8 mouse cellular contexts compared by ENCODE assay signal in genomic region chr17:35240384-35241304, GRCm38 (mm10). TPM values are rescaled to one million over a fixed set of nuclear protein-coding genes. Genes with fewer than 3 reads are reported as not detected.
DNase-seq lines count a peak whose midpoint lies in the region; ATAC-seq and TF ChIP-seq lines count a peak whose summit lies in the region.

No protein-coding gene starts in this region.

- peaks cover 12 to 31% of the 10 kb centered on the region in 2 experiments for H3K36me3 ChIP-seq in MEL (ENCODE audit: control insufficient read depth in 1 of 2, insufficient read depth in 2 of 2, low read length in 2 of 2)
- peaks cover 25% of the 10 kb centered on the region for H3K36me3 ChIP-seq in heart, postnatal 0 days (replicated peaks; ENCODE audit: control insufficient read depth, insufficient read depth, low read length)
- peaks cover 20% of the 10 kb centered on the region for H3K36me3 ChIP-seq in liver, embryonic 11.5 days (ENCODE audit: control insufficient read depth, insufficient read depth, low read length)

- no peak for TF ChIP-seq POLR2A in MEL (IDR thresholded peaks at IDR 0.05; ENCODE audit: control insufficient read depth in 1 of 2, insufficient read depth in 1 of 2, low read depth in 1 of 2, low read length in 2 of 2, poor library complexity in 1 of 2)

- intact Hi-C loops in heart, postnatal 14 days (cut with DNase I), result loop anchor here (5.0 to 10.0 kb wide), 2 partner anchors 388 to 1126 kb away; partner anchors contain the start of genes H2-DMa, Nelfe and Skiv2l

- H3K27me3 ChIP-seq in MEL (ENCODE audit: control insufficient read depth in 1 of 2, insufficient read depth in 2 of 2, low read length in 2 of 2), result no peaks in the 10 kb centered on the region
- H3K27me3 ChIP-seq in heart, postnatal 0 days (ENCODE audit: control insufficient read depth, insufficient read depth, low read length), result no peaks in the 10 kb centered on the region
- H3K27me3 ChIP-seq in liver, embryonic 11.5 days (replicated peaks; ENCODE audit: control insufficient read depth, insufficient read depth, low read length), result no peaks in the 10 kb centered on the region

- 0 out of 2 replicates have a peak, but pooled peaks have one; percentile 0 for ATAC-seq in heart, postnatal 0 days (ENCODE audit: insufficient read depth, low read depth)
- ATAC-seq in liver, embryonic 11.5 days (replicated peaks; ENCODE audit: low FRiP score), result no peak
- ATAC-seq in megakaryocyte-erythroid progenitor cell, adult 5-6 weeks (replicated peaks; ENCODE audit: low FRiP score, low TSS enrichment, poor library complexity, severe bottlenecking), result no peak
- ATAC-seq in CD4-positive, CD25-positive, alpha-beta regulatory T cell, adult 4 months, result no peak

- WGBS in heart, postnatal 0 days, result 33% methylated on average over 12 of the region's 12 CpGs
- WGBS in liver, embryonic 11.5 days, result 34% methylated on average over 12 of the region's 12 CpGs

- H3K79me2 ChIP-seq in MEL (ENCODE audit: control insufficient read depth, insufficient read depth, low read length, poor library complexity), result peaks cover 41% of the 10 kb centered on the region

- peak overlapping the region; percentile 50 to 54 for H3K4me3 ChIP-seq in MEL (ENCODE audit: control insufficient read depth in 1 of 2, insufficient read depth in 1 of 2, low read depth in 2 of 2, low read length in 2 of 2)
- H3K4me3 ChIP-seq in heart, postnatal 0 days (ENCODE audit: low read depth, low read length), result peak overlapping the region; percentile 90
- peak overlapping the region; percentile 94 for H3K4me3 ChIP-seq in liver, embryonic 11.5 days (ENCODE audit: low read depth, low read length)

- no peaks in the 10 kb centered on the region for H3K9me3 ChIP-seq in MEL (replicated peaks; ENCODE audit: insufficient read depth, low read length)
- H3K9me3 ChIP-seq in heart, postnatal 0 days (replicated peaks; ENCODE audit: control insufficient read depth, low read length), result no peaks in the 10 kb centered on the region
- no peaks in the 10 kb centered on the region for H3K9me3 ChIP-seq in liver, embryonic 11.5 days (ENCODE audit: control insufficient read depth, low read length)

- TF ChIP-seq RAD21 in MEL (IDR thresholded peaks at IDR 0.05; ENCODE audit: low read depth, low read length), result no peak

- H3K4me2 ChIP-seq in heart, postnatal 0 days (ENCODE audit: low read depth, low read length), result peak overlapping the region; percentile 77
- peak overlapping the region; percentile 83 for H3K4me2 ChIP-seq in liver, embryonic 11.5 days

- no peak for TF ChIP-seq EP300 in MEL (IDR thresholded peaks at IDR 0.05; ENCODE audit: low read depth in 1 of 2, low read length in 2 of 2)
- no peak for TF ChIP-seq EP300 in heart, postnatal 0 days (IDR thresholded peaks at IDR 0.05; ENCODE audit: low read depth)

- peak; percentile 36 to 58 for DNase-seq in heart, adult 18-20 months
- DNase-seq in heart, postnatal 14 days, result no peak
- peak; percentile 56 for DNase-seq in MEL (ENCODE audit: low read depth, low spot score)
- no peak for DNase-seq in heart, postnatal 0 days (ENCODE audit: low spot score)
- DNase-seq in liver, embryonic 11.5 days (ENCODE audit: low spot score), result no peak
- no peak for DNase-seq in spleen, adult 12 weeks (ENCODE audit: low spot score)

- H3K4me1 ChIP-seq in MEL (ENCODE audit: control insufficient read depth in 1 of 2, insufficient read depth in 2 of 2, low read length in 2 of 2), result peaks cover 5 to 28% of the 10 kb centered on the region in 2 experiments; a peak in 3 of 4 replicates
- H3K4me1 ChIP-seq in heart, postnatal 0 days (ENCODE audit: control insufficient read depth, insufficient read depth), result peaks cover 24% of the 10 kb centered on the region
- H3K4me1 ChIP-seq in liver, embryonic 11.5 days (replicated peaks; ENCODE audit: control insufficient read depth, insufficient read depth, low read length), result peaks cover 34% of the 10 kb centered on the region

- peak overlapping the region; percentile 93 for H3K9ac ChIP-seq in MEL (ENCODE audit: control insufficient read depth, low read depth, low read length, poor library complexity, severe bottlenecking)
- H3K9ac ChIP-seq in heart, postnatal 0 days (replicated peaks; ENCODE audit: low read depth, low read length), result peak overlapping the region; percentile 17; the same call in 1 of the 2 replicates
- H3K9ac ChIP-seq in liver, embryonic 11.5 days (ENCODE audit: low read depth, low read length), result peak overlapping the region; percentile 59

- TF ChIP-seq CTCF in MEL (IDR thresholded peaks at IDR 0.05 in 2 of 3, conservative IDR thresholded peaks at IDR 0.05 in 1 of 3; ENCODE audit: control insufficient read depth in 1 of 3, insufficient read depth in 1 of 3, low read depth in 2 of 3, low read length in 3 of 3, poor library complexity in 1 of 3, severe bottlenecking in 1 of 3), result no peak
- no peak for TF ChIP-seq CTCF in heart, postnatal 0 days (IDR thresholded peaks at IDR 0.05; ENCODE audit: low read depth)

- H3K27ac ChIP-seq in MEL (ENCODE audit: control insufficient read depth, low read depth, low read length), result peak overlapping the region; percentile 98
- H3K27ac ChIP-seq in heart, postnatal 0 days (ENCODE audit: low read depth), result peak overlapping the region; percentile 100
- peak overlapping the region; percentile 98 for H3K27ac ChIP-seq in liver, embryonic 11.5 days (ENCODE audit: low read depth, low read length)

RNA-seq across cellular contexts. Expression of gene Ddx39b, which starts 0.9 kb away (rescaled TPM):
- 10 to 100 TPM; 77.3 to 83.1 TPM for total RNA-seq in heart, adult 18-20 months (2021)
- 100 to 1,000 TPM; 107 to 118 TPM for total RNA-seq in heart, postnatal 14 days (2021)
- 206 and 270 TPM in 2 replicates for total RNA-seq in MEL (2012; rRNA removed)
- polyA plus RNA-seq in MEL (2012; ENCODE audit: insufficient read depth in 1 of 2, insufficient read length in 2 of 2, low read depth in 1 of 2, low replicate concordance in 2 of 2, missing spikeins in 1 of 2), result 100 to 1,000 TPM; 581 to 787 TPM
- total RNA-seq in heart, postnatal 0 days (2014; rRNA removed; ENCODE audit: low replicate concordance), result 148 and 162 TPM in 2 replicates
- 131 TPM in 2 replicates for polyA plus RNA-seq in heart, postnatal 0 days (2015; fragmentation: Nextera tagmentation; extraction: Ambion mirVana)
- polyA plus RNA-seq in liver, embryonic 11.5 days (2014; fragmentation: Nextera tagmentation; extraction: Ambion mirVana), result 432 and 439 TPM in 2 replicates
- total RNA-seq in megakaryocyte-erythroid progenitor cell, adult 5-6 weeks (2014; fragmentation: Nextera tagmentation), result 488 and 550 TPM in 2 replicates
- total RNA-seq in megakaryocyte-erythroid progenitor cell, adult 5-6 weeks (2017), result 211 and 221 TPM in 2 replicates
- 100 to 1,000 TPM; 255 to 357 TPM for polyA plus RNA-seq in CD4-positive, CD25-positive, alpha-beta regulatory T cell, adult 4 months (2017; shearing (Covaris generic))

RNA-seq across cellular contexts. Expression of gene Nfkbil1, which starts 5.1 kb away (rescaled TPM):
- total RNA-seq in heart, adult 18-20 months (2021), result 1 to 10 TPM; 8.2 to 8.3 TPM
- 10 to 100 TPM in 1 of 2 experiments, 1 to 10 TPM in 1; 8.4 to 10.4 TPM for total RNA-seq in heart, postnatal 14 days (2021)
- total RNA-seq in MEL (2012; rRNA removed), result 10.1 and 10.3 TPM in 2 replicates
- 10 to 100 TPM in 1 of 2 experiments, not detected in 1; 26.0 TPM for polyA plus RNA-seq in MEL (2012; ENCODE audit: insufficient read depth in 1 of 2, insufficient read length in 2 of 2, low read depth in 1 of 2, low replicate concordance in 2 of 2, missing spikeins in 1 of 2)
- total RNA-seq in heart, postnatal 0 days (2014; rRNA removed; ENCODE audit: low replicate concordance), result 14.3 and 33.4 TPM in 2 replicates
- 6.7 and 7.0 TPM in 2 replicates for polyA plus RNA-seq in heart, postnatal 0 days (2015; fragmentation: Nextera tagmentation; extraction: Ambion mirVana)
- 4.6 and 5.4 TPM in 2 replicates for polyA plus RNA-seq in liver, embryonic 11.5 days (2014; fragmentation: Nextera tagmentation; extraction: Ambion mirVana)
- total RNA-seq in megakaryocyte-erythroid progenitor cell, adult 5-6 weeks (2014; fragmentation: Nextera tagmentation), result 8.8 and 10.1 TPM in 2 replicates
- 3.5 and 10.1 TPM in 2 replicates for total RNA-seq in megakaryocyte-erythroid progenitor cell, adult 5-6 weeks (2017)
- 1 to 10 TPM; 2.0 to 2.2 TPM for polyA plus RNA-seq in CD4-positive, CD25-positive, alpha-beta regulatory T cell, adult 4 months (2017; shearing (Covaris generic))

RNA-seq across cellular contexts. Expression of gene Atp6v1g2, which starts 7.2 kb away (rescaled TPM):
- total RNA-seq in heart, adult 18-20 months (2021), result 1 to 10 TPM; 2.1 to 2.3 TPM
- 1 to 10 TPM; 4.1 to 4.4 TPM for total RNA-seq in heart, postnatal 14 days (2021)
- total RNA-seq in MEL (2012; rRNA removed), result 0.46 and 0.56 TPM in 2 replicates
- polyA plus RNA-seq in MEL (2012; ENCODE audit: insufficient read depth in 1 of 2, insufficient read length in 2 of 2, low read depth in 1 of 2, low replicate concordance in 2 of 2, missing spikeins in 1 of 2), result 1 to 10 TPM in 1 of 2 experiments, not detected in 1; 4.7 TPM
- 3.2 and 3.7 TPM in 2 replicates for total RNA-seq in heart, postnatal 0 days (2014; rRNA removed; ENCODE audit: low replicate concordance)
- polyA plus RNA-seq in heart, postnatal 0 days (2015; fragmentation: Nextera tagmentation; extraction: Ambion mirVana), result 10.6 and 10.7 TPM in 2 replicates
- polyA plus RNA-seq in liver, embryonic 11.5 days (2014; fragmentation: Nextera tagmentation; extraction: Ambion mirVana), result 2.6 and 2.9 TPM in 2 replicates
- total RNA-seq in megakaryocyte-erythroid progenitor cell, adult 5-6 weeks (2014; fragmentation: Nextera tagmentation), result 4.5 and 8.0 TPM in 2 replicates
- total RNA-seq in megakaryocyte-erythroid progenitor cell, adult 5-6 weeks (2017), result 0.99 and 2.2 TPM in 2 replicates
- 1 to 10 TPM; 6.3 to 8.2 TPM for polyA plus RNA-seq in CD4-positive, CD25-positive, alpha-beta regulatory T cell, adult 4 months (2017; shearing (Covaris generic))

RNA-seq across cellular contexts. Expression of gene Gm16181, which starts 20.0 kb away (rescaled TPM):
- total RNA-seq in heart, adult 18-20 months (2021), result not detected
- total RNA-seq in heart, postnatal 14 days (2021), result under 1 TPM in 1 of 2 experiments, not detected in 1; 0.71 TPM
- total RNA-seq in MEL (2012; rRNA removed), result not detected in 2 replicates
- polyA plus RNA-seq in MEL (2012; ENCODE audit: insufficient read depth in 1 of 2, insufficient read length in 2 of 2, low read depth in 1 of 2, low replicate concordance in 2 of 2, missing spikeins in 1 of 2), result under 1 TPM in 1 of 2 experiments, not detected in 1; 0.58 TPM
- 0.93 TPM in 1 of 2 replicates, not detected in the other for total RNA-seq in heart, postnatal 0 days (2014; rRNA removed; ENCODE audit: low replicate concordance)
- 0.81 and 0.87 TPM in 2 replicates for polyA plus RNA-seq in heart, postnatal 0 days (2015; fragmentation: Nextera tagmentation; extraction: Ambion mirVana)
- polyA plus RNA-seq in liver, embryonic 11.5 days (2014; fragmentation: Nextera tagmentation; extraction: Ambion mirVana), result 0.53 TPM in 1 of 2 replicates, not detected in the other
- total RNA-seq in megakaryocyte-erythroid progenitor cell, adult 5-6 weeks (2014; fragmentation: Nextera tagmentation), result not detected in 2 replicates
- not detected in 2 replicates for total RNA-seq in megakaryocyte-erythroid progenitor cell, adult 5-6 weeks (2017)
- 1 to 10 TPM in 1 of 2 experiments, under 1 TPM in 1; 0.79 to 1.4 TPM for polyA plus RNA-seq in CD4-positive, CD25-positive, alpha-beta regulatory T cell, adult 4 months (2017; shearing (Covaris generic))

RNA-seq across cellular contexts. Expression of gene H2-D1, which starts 21.9 kb away (rescaled TPM):
- 100 to 1,000 TPM; 164 to 263 TPM for total RNA-seq in heart, adult 18-20 months (2021)
- total RNA-seq in heart, postnatal 14 days (2021), result 10 to 100 TPM; 77.3 to 77.5 TPM
- 58.7 and 60.1 TPM in 2 replicates for total RNA-seq in MEL (2012; rRNA removed)
- polyA plus RNA-seq in MEL (2012; ENCODE audit: insufficient read depth in 1 of 2, insufficient read length in 2 of 2, low read depth in 1 of 2, low replicate concordance in 2 of 2, missing spikeins in 1 of 2), result 10 to 100 TPM in 1 of 2 experiments, not detected in 1; 97.9 TPM
- total RNA-seq in heart, postnatal 0 days (2014; rRNA removed; ENCODE audit: low replicate concordance), result 65.4 and 104 TPM in 2 replicates
- 105 and 113 TPM in 2 replicates for polyA plus RNA-seq in heart, postnatal 0 days (2015; fragmentation: Nextera tagmentation; extraction: Ambion mirVana)
- polyA plus RNA-seq in liver, embryonic 11.5 days (2014; fragmentation: Nextera tagmentation; extraction: Ambion mirVana), result 88.0 and 90.8 TPM in 2 replicates
- total RNA-seq in megakaryocyte-erythroid progenitor cell, adult 5-6 weeks (2014; fragmentation: Nextera tagmentation), result 237 and 344 TPM in 2 replicates
- 289 and 334 TPM in 2 replicates for total RNA-seq in megakaryocyte-erythroid progenitor cell, adult 5-6 weeks (2017)
- 1,000 to 10,000 TPM; 4,417 to 6,162 TPM for polyA plus RNA-seq in CD4-positive, CD25-positive, alpha-beta regulatory T cell, adult 4 months (2017; shearing (Covaris generic))

Comparison
In these comparisons a context has a peak if more than half of its experiments do, and no peak if none do; other contexts are left out.
1. DNase-seq: peak in heart, adult 18-20 months (2 of 2) and MEL (single experiment); none in heart, postnatal 14 days (0 of 2), heart, postnatal 0 days (single experiment), liver, embryonic 11.5 days (single experiment) and spleen, adult 12 weeks (single experiment).
2. H3K9ac ChIP-seq: peak in every context shown above with its lines; median percentile 93 in MEL; 59 in liver, embryonic 11.5 days; 17 in heart, postnatal 0 days.
3. Peak in every context shown above with its lines, with median percentiles within 50 percentile points of each other: H3K27ac ChIP-seq and H3K4me3 ChIP-seq.